Mouse (Mus musculus) brain, adult 2 months (tissue): ENCODE data around the gene Ubxn6.

ENCODE experiments used
- DNase-seq: peaks from one replicate; pipeline ENCODE4 v3.0.0; 2011; ENCODE audit warnings: low read depth, low spot score

Gene Ubxn6

GRCm38 (mm10) chr17:56055945-56056678, 18.7 kb downstream of the Ubxn6 start:
- DNase-seq = no peak

GRCm38 (mm10) chr17:56054938-56055337, 19.9 kb downstream of the Ubxn6 start:
- no peak for DNase-seq

GRCm38 (mm10) chr17:56051369-56051768, 23.5 kb downstream of the Ubxn6 start:
- DNase-seq = no peak

- no peak for DNase-seq
These were observed 34.0 kb downstream of the Ubxn6 start for GRCm38 (mm10) chr17:56040857-56041163.

GRCm38 (mm10) chr17:56040030-56040856, 34.6 kb downstream of the Ubxn6 start, which contains the start of gene Chaf1a:
Gene Chaf1a (plus strand): TSS chr17:56040439.
- DNase-seq = peak; percentile 99

GRCm38 (mm10) chr17:56039345-56039744, 35.5 kb downstream of the Ubxn6 start:
- no peak for DNase-seq

- no peak for DNase-seq
These were observed 36.1 kb downstream of the Ubxn6 start for GRCm38 (mm10) chr17:56038583-56039261.

GRCm38 (mm10) chr17:56036901-56037287, 37.9 kb downstream of the Ubxn6 start:
- no peak for DNase-seq

- peak; percentile 99 for DNase-seq
These were observed 38.5 kb downstream of the Ubxn6 start, which contains the start of gene Sh3gl1 for GRCm38 (mm10) chr17:56036176-56036900. Gene Sh3gl1 (minus strand): TSS chr17:56036635.

- DNase-seq = no peak
These were observed 39.6 kb downstream of the Ubxn6 start for GRCm38 (mm10) chr17:56035216-56035615.

- DNase-seq = no peak
These were observed 40.1 kb downstream of the Ubxn6 start for GRCm38 (mm10) chr17:56034726-56035100.

GRCm38 (mm10) chr17:56034040-56034725, 40.6 kb downstream of the Ubxn6 start:
- no peak for DNase-seq

- no peak for DNase-seq
These were observed 42.0 kb downstream of the Ubxn6 start for GRCm38 (mm10) chr17:56032831-56033230.

GRCm38 (mm10) chr17:56032127-56032733, 42.6 kb downstream of the Ubxn6 start:
- no peak for DNase-seq

- DNase-seq = no peak
These were observed 43.4 kb downstream of the Ubxn6 start for GRCm38 (mm10) chr17:56031431-56031830.

GRCm38 (mm10) chr17:56030919-56031318, 43.9 kb downstream of the Ubxn6 start:
- DNase-seq = peak; percentile 62

- DNase-seq = peak; percentile 27
These were observed 44.5 kb downstream of the Ubxn6 start for GRCm38 (mm10) chr17:56030238-56030870.

GRCm38 (mm10) chr17:56027801-56028441, 46.9 kb downstream of the Ubxn6 start:
- peak; percentile 84 for DNase-seq

GRCm38 (mm10) chr17:56026881-56027280, 47.9 kb downstream of the Ubxn6 start:
- no peak for DNase-seq

GRCm38 (mm10) chr17:56026303-56026702, 48.5 kb downstream of the Ubxn6 start:
- no peak for DNase-seq
